Mouse (Mus musculus) embryonic facial prominence, embryonic 14.5 days (tissue): ENCODE measurements around the gene Nup85. TPM values are rescaled to one million over a fixed set of nuclear protein-coding genes. Genes with fewer than 3 reads are reported as not detected.

ENCODE experiments used
- ATAC-seq: fragments of 200-750 bp; cut with Nextera tagmentation; 2 replicates; pipeline ENCODE4 v1.8.0; 2017; ENCODE audit warnings: low read depth, moderate number of reproducible peaks, moderate TSS enrichment
- DNase-seq: peaks from one replicate; pipeline ENCODE4 v3.0.0-alpha.2; 2015; ENCODE audit warnings: low spot score
- H3K27ac ChIP-seq: fragments of 300-500 bp; sonication (generic); replicated peaks from 2 replicates; pipeline ENCODE4 v1.5.1; 2014; ENCODE audit warnings: low read depth, mild to moderate bottlenecking, low read length, moderate library complexity
- H3K27me3 ChIP-seq: fragments of 300-500 bp; sonication (generic); replicated peaks from 2 replicates; pipeline ENCODE4 v1.6.1; 2014; ENCODE audit warnings: low read length; ENCODE audit not compliant: control insufficient read depth, insufficient read depth
- H3K36me3 ChIP-seq: fragments of 300-500 bp; sonication (generic); 2 replicates; pipeline ENCODE4 v1.6.1; 2014; ENCODE audit warnings: low read length, mixed read lengths; ENCODE audit not compliant: control insufficient read depth, insufficient read depth
- H3K4me1 ChIP-seq: fragments of 300-500 bp; sonication (generic); 2 replicates; pipeline ENCODE4 v1.6.1; 2014; ENCODE audit warnings: antibody characterized with exemption, low read length; ENCODE audit not compliant: control insufficient read depth, insufficient read depth
- H3K4me2 ChIP-seq: fragments of 300-500 bp; sonication (generic); 2 replicates; pipeline ENCODE4 v1.6.1; 2014; ENCODE audit warnings: low read depth, mild to moderate bottlenecking, low read length, moderate library complexity, mixed read lengths
- H3K4me3 ChIP-seq: fragments of 300-500 bp; sonication (generic); 2 replicates; pipeline ENCODE4 v1.5.1; 2014; ENCODE audit warnings: low read depth, mild to moderate bottlenecking, low read length
- H3K9ac ChIP-seq: fragments of 300-500 bp; sonication (generic); 2 replicates; pipeline ENCODE4 v1.6.1; 2014; ENCODE audit warnings: low read depth, mild to moderate bottlenecking, low read length, moderate library complexity, mixed read lengths
- H3K9me3 ChIP-seq: fragments of 300-500 bp; sonication (generic); 2 replicates; pipeline ENCODE4 v1.6.1; 2016; ENCODE audit warnings: low read length; ENCODE audit not compliant: control insufficient read depth
- WGBS: fragments of 180-500 bp; shearing (Covaris S2); extraction: QIAGEN DNeasy Blood & Tissue Kit; methylation state at CpG from one replicate; pipeline ENCODE4 v1.1.7; 2014; 5-methylcytosine and 5-hydroxymethylcytosine counted together
- polyA plus RNA-seq: library from polyadenylated mRNA; unstranded; fragments of >200 nt; fragmentation: Nextera tagmentation; extraction: Ambion mirVana; gene quantifications from 2 replicates; pipeline ENCODE4 v1.2.1, GENCODE M21; 2014

The Nup85 gene
- polyA plus RNA-seq, 1 experiment from 2014 or later: 128 TPM

DNA sequence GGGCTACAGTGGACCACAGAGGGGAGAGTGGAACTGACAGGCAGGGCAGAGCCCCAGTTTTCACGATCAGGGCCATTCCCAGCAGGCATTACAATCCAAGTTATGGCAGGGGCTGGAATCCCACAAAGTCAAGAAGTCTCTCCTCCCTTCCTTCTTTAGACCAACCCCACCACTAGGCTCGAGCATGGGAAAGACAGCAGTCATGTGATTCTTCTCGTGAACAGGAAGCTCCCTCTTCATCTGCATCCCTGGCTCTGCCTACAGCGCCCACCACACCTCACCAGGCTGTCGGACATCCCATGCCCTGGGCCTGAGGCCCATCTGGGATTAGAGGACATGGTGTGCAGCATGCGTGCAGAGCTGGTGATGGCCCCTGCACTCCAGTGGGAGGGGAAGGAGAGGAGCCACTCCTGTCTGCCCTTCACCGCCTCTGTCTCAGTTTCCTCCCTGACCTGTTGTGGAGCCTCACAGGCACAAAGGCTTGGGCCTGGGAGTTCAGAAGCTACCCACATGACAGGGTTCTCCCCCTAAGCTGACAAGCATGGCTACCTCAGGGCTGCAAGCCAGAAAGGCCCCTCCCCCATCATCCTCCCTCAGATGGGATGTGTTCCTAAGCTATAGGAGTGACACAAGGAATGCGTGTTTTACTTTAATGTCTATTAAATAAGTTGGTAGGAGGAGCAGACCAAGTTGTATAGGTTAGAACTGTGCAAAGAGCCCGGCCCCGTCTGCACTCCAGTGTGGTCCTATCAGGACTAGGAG is 50.3 kb downstream of the Nup85 start:
- ATAC-seq: no peak
- no peak overlapping the region for H3K4me2 ChIP-seq
- H3K27me3 ChIP-seq: no peaks in the 10 kb centered on the region
- H3K27ac ChIP-seq: no peak overlapping the region
- peaks cover 9% of the 10 kb centered on the region; the same call in 1 of the 2 replicates for H3K4me1 ChIP-seq
- no peak overlapping the region for H3K9ac ChIP-seq
- peaks cover 16% of the 10 kb centered on the region; the same call in 1 of the 2 replicates for H3K36me3 ChIP-seq
- H3K4me3 ChIP-seq: no peak overlapping the region
- no peak for DNase-seq
- H3K9me3 ChIP-seq: no peaks in the 10 kb centered on the region
- WGBS: 92% methylated on average over 10 of the region's 10 CpGs

DNA sequence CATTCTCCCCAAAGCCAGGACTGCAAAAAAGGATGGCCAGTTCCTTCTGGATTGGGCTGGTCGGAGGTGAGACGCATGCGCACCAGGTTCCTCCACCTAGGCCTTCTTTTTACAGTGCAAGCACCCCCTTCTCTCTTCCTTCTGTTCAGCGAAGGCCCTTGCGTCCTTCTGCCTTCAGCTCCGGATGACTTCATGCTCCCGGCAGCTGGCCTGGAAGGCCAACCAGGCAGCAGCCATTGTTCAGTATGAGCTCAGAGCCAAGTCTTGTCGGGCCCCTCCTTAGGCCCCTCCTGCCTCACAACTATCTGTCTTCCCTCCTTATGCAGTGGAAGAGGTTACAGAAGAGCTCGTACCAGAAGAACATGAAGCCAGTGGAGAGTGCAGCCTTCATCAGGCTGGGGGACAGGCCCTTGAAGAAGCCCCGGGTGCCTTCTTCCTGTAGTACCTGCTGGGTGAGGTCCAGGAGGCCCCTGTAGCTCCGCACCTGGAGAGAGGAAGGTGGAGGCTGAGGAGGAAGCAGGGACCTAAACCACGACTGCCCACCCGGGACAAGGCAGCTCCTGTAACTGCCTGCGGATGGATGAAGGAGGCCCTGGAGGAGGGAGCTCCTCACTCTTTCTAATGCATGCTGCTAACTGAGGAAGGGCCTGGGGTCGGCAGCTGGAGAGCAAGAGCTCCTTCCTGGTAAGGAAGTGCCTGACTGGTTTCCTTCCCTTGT is 51.0 kb downstream of the Nup85 start:
- ATAC-seq (no peak), DNase-seq (no peak)
- H3K9ac ChIP-seq: no peak overlapping the region
- H3K4me1 ChIP-seq: peaks cover 9% of the 10 kb centered on the region; the same call in 1 of the 2 replicates
- 78% methylated on average over 14 of the region's 15 CpGs for WGBS
- H3K27me3 ChIP-seq: no peaks in the 10 kb centered on the region
- H3K4me2 ChIP-seq: no peak overlapping the region
- H3K27ac ChIP-seq: no peak overlapping the region
- H3K36me3 ChIP-seq: peaks cover 20% of the 10 kb centered on the region; the same call in 1 of the 2 replicates
- H3K9me3 ChIP-seq: no peaks in the 10 kb centered on the region
- no peak overlapping the region for H3K4me3 ChIP-seq

DNA sequence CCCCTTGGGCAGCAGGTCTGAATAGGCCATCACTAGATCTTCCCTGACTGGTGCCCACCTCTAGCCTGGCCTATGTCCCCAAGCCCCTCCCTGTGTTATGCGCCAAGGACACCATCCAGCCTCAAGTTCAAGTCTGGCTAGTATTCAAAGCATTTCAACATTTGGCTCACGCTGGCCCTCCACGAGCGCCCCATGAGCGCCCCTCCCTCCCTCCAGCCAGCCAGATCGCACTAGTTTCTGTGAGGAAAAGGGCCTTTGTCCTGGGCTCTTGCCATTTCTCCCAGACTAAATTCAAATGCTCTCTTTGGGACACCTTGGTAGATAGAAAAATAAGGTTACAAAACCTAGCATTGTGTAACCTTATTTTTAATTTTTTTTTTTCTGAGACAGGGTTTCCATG is 51.6 kb downstream of the Nup85 start:
- no peak for DNase-seq

DNA sequence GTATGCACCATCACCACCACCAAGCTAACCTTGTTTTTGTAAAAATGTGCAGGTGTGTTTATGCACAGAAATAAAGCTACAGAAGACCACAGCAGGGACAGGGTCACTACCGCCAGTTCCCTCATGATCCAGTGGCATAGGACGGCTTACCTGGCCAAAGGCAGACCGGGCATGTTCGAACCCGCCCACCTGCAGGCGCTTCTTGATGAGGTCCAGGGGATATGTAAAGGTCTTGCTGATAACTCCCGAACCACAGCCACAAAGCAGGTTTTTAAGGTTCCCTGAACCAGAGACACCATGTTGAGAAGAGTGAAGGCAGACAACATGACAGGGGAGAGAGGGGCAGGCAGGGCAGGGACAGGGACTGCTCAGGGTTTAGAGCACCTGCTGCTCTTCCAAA is 52.1 kb downstream of the Nup85 start:
- 88% methylated on average over 7 of the region's 7 CpGs for WGBS

More for the DNA sequence above, 51.6 kb downstream of the Nup85 start:
- Histone ChIP-seq H3K4me2 (no peak overlapping the region), H3K36me3 (peaks cover 26% of the 10 kb centered on the region; the same call in 1 of the 2 replicates), H3K4me3 (no peak overlapping the region), H3K9ac (no peak overlapping the region), H3K4me1 (peaks cover 9% of the 10 kb centered on the region; the same call in 1 of the 2 replicates), H3K27ac (no peak overlapping the region), H3K27me3 (no peaks in the 10 kb centered on the region), H3K9me3 (no peaks in the 10 kb centered on the region)
- no peak for ATAC-seq
- 83% methylated on average over 6 of the region's 6 CpGs for WGBS

DNA sequence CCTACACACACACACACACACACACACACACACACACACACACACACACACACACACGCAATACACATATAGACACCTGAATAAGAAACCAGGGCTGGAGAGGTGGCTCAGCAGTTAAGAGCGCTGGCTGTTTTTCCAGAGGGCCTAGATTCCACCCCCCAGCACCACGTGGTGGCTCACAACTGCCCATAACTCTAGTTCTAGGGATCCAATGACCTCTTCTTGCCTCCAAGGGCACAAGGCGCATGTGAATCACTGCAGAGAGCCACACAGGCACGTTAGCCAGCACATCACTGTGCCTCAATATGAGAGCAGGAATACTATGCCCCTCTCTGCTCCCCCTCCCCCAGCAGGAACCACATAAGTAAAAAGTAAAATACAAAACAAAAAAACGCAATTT is 52.7 kb downstream of the Nup85 start:
- H3K36me3 ChIP-seq: peaks cover 31% of the 10 kb centered on the region; the same call in 1 of the 2 replicates
- no peak overlapping the region for H3K27ac ChIP-seq
- 73% methylated on average over 6 of the region's 6 CpGs for WGBS
- H3K4me1 ChIP-seq: peaks cover 5% of the 10 kb centered on the region; the same call in 1 of the 2 replicates
- ATAC-seq (no peak), DNase-seq (no peak)
- H3K9ac ChIP-seq: no peak overlapping the region
- no peak overlapping the region for H3K4me3 ChIP-seq
- H3K9me3 ChIP-seq: no peaks in the 10 kb centered on the region
- no peak overlapping the region for H3K4me2 ChIP-seq
- no peaks in the 10 kb centered on the region for H3K27me3 ChIP-seq

More for the DNA sequence above, 52.1 kb downstream of the Nup85 start:
- Histone ChIP-seq H3K4me1 (peaks cover 9% of the 10 kb centered on the region; the same call in 1 of the 2 replicates), H3K4me2 (no peak overlapping the region), H3K9ac (no peak overlapping the region), H3K27me3 (no peaks in the 10 kb centered on the region), H3K36me3 (peaks cover 31% of the 10 kb centered on the region; the same call in 1 of the 2 replicates), H3K4me3 (no peak overlapping the region), H3K27ac (no peak overlapping the region), H3K9me3 (no peaks in the 10 kb centered on the region)
- no peak for DNase-seq
- ATAC-seq: no peak

DNA sequence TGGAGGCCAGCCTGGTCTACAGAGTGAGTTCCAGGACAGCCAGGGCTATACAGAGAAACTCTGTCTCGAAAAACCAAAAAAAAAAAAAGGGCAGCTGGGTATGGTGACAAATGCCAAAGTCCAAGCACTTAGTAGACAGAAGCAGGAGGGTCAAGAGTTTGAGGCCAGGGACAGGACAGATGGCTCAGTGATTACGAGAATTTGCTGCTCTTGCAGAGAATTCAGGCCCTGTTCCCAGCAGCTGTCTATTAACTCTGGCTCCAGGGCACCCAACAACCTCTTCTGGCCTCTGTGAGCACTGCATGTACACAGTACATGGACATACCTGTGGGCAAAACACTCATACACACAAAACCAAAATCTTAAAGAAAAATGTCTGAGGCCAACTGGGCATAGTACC is 53.8 kb downstream of the Nup85 start:
- Histone ChIP-seq H3K4me1 (peaks cover 5% of the 10 kb centered on the region; the same call in 1 of the 2 replicates), H3K27me3 (no peaks in the 10 kb centered on the region), H3K4me2 (no peak overlapping the region), H3K36me3 (peaks cover 42% of the 10 kb centered on the region), H3K27ac (no peak overlapping the region), H3K9me3 (no peaks in the 10 kb centered on the region), H3K9ac (no peak overlapping the region), H3K4me3 (no peak overlapping the region)
- DNase-seq: no peak
- ATAC-seq: no peak
- WGBS: 81% methylated on average over 2 of the region's 2 CpGs

DNA sequence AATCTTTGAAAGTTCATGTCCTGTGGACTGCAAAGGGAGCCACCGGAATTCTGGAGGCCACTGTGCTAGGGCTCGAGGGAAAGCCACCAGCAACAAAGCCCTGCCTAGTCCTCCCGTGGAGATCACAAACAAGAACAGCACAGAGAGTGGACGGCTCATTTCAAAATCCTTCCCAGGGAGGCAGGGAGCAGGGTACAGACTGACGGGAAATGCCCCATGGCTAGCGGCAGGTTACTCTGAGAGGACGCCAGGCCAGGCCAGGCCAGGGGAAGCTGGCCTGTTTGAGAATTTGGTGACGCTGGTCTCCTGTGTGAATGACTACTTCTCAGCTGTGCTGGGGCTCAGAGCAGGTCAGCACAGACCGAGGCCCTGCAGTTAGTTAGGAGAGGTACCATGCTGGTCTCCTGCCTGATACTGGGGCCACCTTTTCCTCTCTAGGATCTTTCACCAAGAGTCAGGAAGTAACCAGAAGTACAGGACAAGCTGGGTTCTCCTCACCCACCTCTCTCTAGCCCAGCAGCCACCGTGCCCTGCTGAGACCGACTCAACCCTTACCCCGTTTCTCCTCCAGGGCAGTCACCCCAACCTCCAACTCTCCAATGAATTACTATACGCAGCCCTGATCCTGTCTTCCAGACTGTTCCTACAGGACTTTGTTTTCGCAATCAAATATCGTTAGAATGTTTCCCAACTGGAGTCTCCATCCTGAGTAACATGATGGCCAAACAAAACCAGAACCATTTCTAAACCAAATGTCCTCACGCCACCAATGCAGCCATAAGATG is 54.7 kb downstream of the Nup85 start:
- Histone ChIP-seq H3K9me3 (no peaks in the 10 kb centered on the region), H3K9ac (no peak overlapping the region), H3K4me3 (no peak overlapping the region), H3K27me3 (no peaks in the 10 kb centered on the region), H3K4me1 (no peaks in the 10 kb centered on the region), H3K4me2 (no peak overlapping the region), H3K27ac (no peak overlapping the region), H3K36me3 (peaks cover 46% of the 10 kb centered on the region)
- 91% methylated on average over 15 of the region's 16 CpGs for WGBS
- DNase-seq: no peak
- ATAC-seq: no peak

DNA sequence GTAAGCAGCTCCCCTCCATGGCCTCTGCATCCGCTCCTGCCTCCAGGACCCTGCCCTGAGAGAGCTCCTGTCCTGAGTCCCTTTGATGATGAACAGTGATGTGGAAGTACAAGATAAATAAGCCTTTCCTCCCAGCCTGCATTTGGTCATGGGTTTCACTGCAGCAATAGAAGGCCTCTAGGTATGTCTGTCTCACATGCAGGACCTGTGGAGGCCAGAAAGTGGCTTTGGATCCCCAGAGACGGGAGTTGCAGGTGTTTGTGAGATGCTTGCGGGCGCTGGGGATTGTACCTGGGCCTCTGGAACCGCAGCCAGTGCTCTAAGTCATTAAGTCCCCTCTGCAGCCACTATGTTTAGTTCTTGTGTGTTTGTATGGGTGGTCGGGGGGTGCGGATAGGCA is 55.7 kb downstream of the Nup85 start:
- Histone ChIP-seq H3K9ac (no peak overlapping the region), H3K27me3 (no peaks in the 10 kb centered on the region), H3K4me3 (no peak overlapping the region), H3K27ac (no peak overlapping the region), H3K36me3 (peaks cover 46% of the 10 kb centered on the region), H3K4me1 (no peaks in the 10 kb centered on the region), H3K4me2 (no peak overlapping the region), H3K9me3 (no peaks in the 10 kb centered on the region)
- ATAC-seq (no peak), DNase-seq (no peak)
- WGBS: 88% methylated on average over 7 of the region's 7 CpGs
